Mouse (Mus musculus) intestine, embryonic 16.5 days (tissue): ENCODE data around the gene Grid2ip. TPM values are rescaled to one million over a fixed set of nuclear protein-coding genes. Genes with fewer than 3 reads are reported as not detected.

Source experiments
- ATAC-seq: fragments of 200-750 bp; cut with Nextera tagmentation; 2 replicates; pipeline ENCODE4 v1.8.0; 2017; ENCODE audit warnings: moderate TSS enrichment, moderate library complexity
- H3K27ac ChIP-seq: fragments of 300-500 bp; sonication (generic); 2 replicates; pipeline ENCODE4 v1.5.1; 2014; ENCODE audit warnings: mild to moderate bottlenecking, low read length
- H3K27me3 ChIP-seq: fragments of 300-500 bp; sonication (generic); replicated peaks from 2 replicates; pipeline ENCODE4 v1.6.1; 2014; ENCODE audit warnings: low read length, control low read depth, mixed read lengths; ENCODE audit not compliant: control insufficient read depth, insufficient read depth
- H3K36me3 ChIP-seq: fragments of 300-500 bp; sonication (generic); 2 replicates; pipeline ENCODE4 v1.6.1; 2014; ENCODE audit warnings: low read length, control low read depth; ENCODE audit not compliant: control insufficient read depth, insufficient read depth
- H3K4me1 ChIP-seq: fragments of 300-500 bp; sonication (generic); 2 replicates; pipeline ENCODE4 v1.6.1; 2014; ENCODE audit warnings: low read length, control low read depth, mixed read lengths; ENCODE audit not compliant: control insufficient read depth, insufficient read depth
- H3K4me2 ChIP-seq: fragments of 300-500 bp; sonication (generic); 2 replicates; pipeline ENCODE4 v1.6.1; 2014; ENCODE audit warnings: low read depth, low read length, control low read depth
- H3K4me3 ChIP-seq: fragments of 300-500 bp; sonication (generic); 2 replicates; pipeline ENCODE4 v1.5.1; 2014; ENCODE audit warnings: mild to moderate bottlenecking, low read length
- H3K9ac ChIP-seq: fragments of 300-500 bp; sonication (generic); 2 replicates; pipeline ENCODE4 v1.6.1; 2014; ENCODE audit warnings: low read depth, low read length
- H3K9me3 ChIP-seq: fragments of 300-500 bp; sonication (generic); 2 replicates; pipeline ENCODE4 v1.6.1; 2016; ENCODE audit warnings: low read length, control low read depth; ENCODE audit not compliant: control insufficient read depth
- WGBS: fragments of 180-500 bp; shearing (Covaris S2); extraction: QIAGEN DNeasy Blood & Tissue Kit; methylation state at CpG from one replicate; pipeline ENCODE4 v1.1.7; 2014; 5-methylcytosine and 5-hydroxymethylcytosine counted together
- polyA plus RNA-seq: library from polyadenylated mRNA; unstranded; fragments of >200 nt; fragmentation: Nextera tagmentation; extraction: Ambion mirVana; gene quantifications from 2 replicates; pipeline ENCODE4 v1.2.1, GENCODE M21; 2015

Gene Grid2ip
- 0.09 and 0.28 TPM in 2 replicates for polyA plus RNA-seq

GRCm38 (mm10) chr5:143356686-143357388 lies at the start of gene Grid2ip:
TSS of gene Grid2ip (plus strand) at chr5:143357338.
- no peaks in the 10 kb centered on the region for H3K4me1 ChIP-seq
- H3K27ac ChIP-seq = no peak within 1 kb of the TSS
- no peaks in the 10 kb centered on the region for H3K36me3 ChIP-seq
- H3K4me3 ChIP-seq = no peak within 1 kb of the TSS
- no peaks in the 10 kb centered on the region for H3K9me3 ChIP-seq
- WGBS = 19% methylated on average over 17 of the region's 17 CpGs
- H3K27me3 ChIP-seq = peaks cover 13% of the 10 kb centered on the region; the same call in 1 of the 2 replicates
- H3K9ac ChIP-seq = no peak within 1 kb of the TSS
- peak within 1 kb of the TSS; percentile 4; the same call in 1 of the 2 replicates for H3K4me2 ChIP-seq
- ATAC-seq = no peak

- WGBS = 92% methylated on average over 5 of the region's 5 CpGs
- ATAC-seq = no peak
- H3K4me2 ChIP-seq = no peak overlapping the region
- no peak overlapping the region for H3K27ac ChIP-seq
- H3K4me1 ChIP-seq = peaks cover 7% of the 10 kb centered on the region
- H3K9ac ChIP-seq = no peak overlapping the region
- no peak overlapping the region for H3K4me3 ChIP-seq
- H3K27me3 ChIP-seq = no peaks in the 10 kb centered on the region
- peaks cover 38% of the 10 kb centered on the region; the same call in 1 of the 2 replicates for H3K36me3 ChIP-seq
- H3K9me3 ChIP-seq = no peaks in the 10 kb centered on the region
Observed at GRCm38 (mm10) chr5:143308825-143309224, 48.3 kb upstream of the Grid2ip start.

DNA sequence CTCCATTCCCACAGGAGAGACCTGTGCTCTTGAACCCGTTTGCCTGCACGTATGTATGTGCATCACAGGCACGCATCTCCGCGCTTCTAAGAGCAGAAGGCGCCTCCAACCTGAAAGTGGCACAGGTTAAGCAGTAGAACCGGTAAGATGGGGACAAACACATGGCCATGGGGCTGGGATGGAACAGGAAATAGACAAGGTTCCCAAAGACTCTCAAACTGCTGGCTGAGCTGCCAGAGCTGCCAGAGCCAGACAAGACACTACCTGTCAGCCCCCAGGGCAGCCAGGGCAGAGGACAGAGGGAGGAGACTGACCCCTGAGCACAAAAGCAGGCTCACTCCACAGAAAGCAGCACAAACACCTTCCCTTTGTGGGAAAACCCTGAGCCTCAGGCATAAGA lies 47.2 kb upstream of the Grid2ip start:
- no peaks in the 10 kb centered on the region for H3K27me3 ChIP-seq
- 93% methylated on average over 7 of the region's 7 CpGs for WGBS
- H3K4me1 ChIP-seq = peaks cover 12% of the 10 kb centered on the region
- H3K27ac ChIP-seq = no peak overlapping the region
- no peak overlapping the region for H3K9ac ChIP-seq
- H3K9me3 ChIP-seq = no peaks in the 10 kb centered on the region
- no peak overlapping the region for H3K4me3 ChIP-seq
- peaks cover 37% of the 10 kb centered on the region; the same call in 1 of the 2 replicates for H3K36me3 ChIP-seq
- no peak overlapping the region for H3K4me2 ChIP-seq
- no peak for ATAC-seq

- Histone ChIP-seq H3K4me3 (no peak overlapping the region), H3K4me2 (no peak overlapping the region), H3K4me1 (peaks cover 15% of the 10 kb centered on the region), H3K27ac (no peak overlapping the region), H3K36me3 (peaks cover 33% of the 10 kb centered on the region; the same call in 1 of the 2 replicates), H3K9me3 (no peaks in the 10 kb centered on the region), H3K27me3 (no peaks in the 10 kb centered on the region), H3K9ac (no peak overlapping the region)
- no peak for ATAC-seq
- WGBS = 66% methylated on average over 8 of the region's 8 CpGs
Observed at GRCm38 (mm10) chr5:143311886-143312285, 45.3 kb upstream of the Grid2ip start.

DNA sequence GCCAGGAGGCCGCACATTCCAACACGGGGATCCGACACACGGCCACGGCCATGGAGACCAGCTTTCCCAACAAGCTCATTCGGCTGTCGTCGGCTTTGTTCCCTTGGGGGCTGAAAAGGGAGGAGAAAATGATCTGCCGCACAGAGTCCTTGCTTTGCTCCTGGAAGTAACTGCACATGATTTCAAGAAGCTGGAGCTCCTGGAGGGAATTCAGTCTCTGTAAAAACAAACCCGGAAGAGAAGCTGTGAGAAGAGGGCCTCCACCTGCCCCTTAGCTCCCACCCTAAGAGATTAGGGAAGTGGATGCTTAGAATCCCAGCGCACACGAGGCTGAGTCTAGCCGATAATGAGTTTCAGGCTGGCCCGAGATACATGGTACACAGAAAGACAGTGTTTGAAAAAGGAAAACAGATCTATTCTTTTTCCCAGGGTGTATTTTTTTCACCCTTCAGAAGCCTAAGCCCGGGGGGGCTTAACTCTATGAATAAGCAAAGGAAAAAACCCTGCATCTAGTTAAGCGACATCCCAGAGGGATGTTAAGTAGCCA lies 42.9 kb upstream of the Grid2ip start:
- Histone ChIP-seq H3K27me3 (no peaks in the 10 kb centered on the region), H3K4me3 (peak overlapping the region; percentile 90), H3K27ac (no peak overlapping the region), H3K9ac (peak overlapping the region; percentile 92), H3K4me2 (peak overlapping the region; percentile 90), H3K9me3 (no peaks in the 10 kb centered on the region), H3K36me3 (peaks cover 23% of the 10 kb centered on the region; the same call in 1 of the 2 replicates), H3K4me1 (peaks cover 15% of the 10 kb centered on the region)
- ATAC-seq = no peak
- 3% methylated on average over 16 of the region's 16 CpGs for WGBS

DNA sequence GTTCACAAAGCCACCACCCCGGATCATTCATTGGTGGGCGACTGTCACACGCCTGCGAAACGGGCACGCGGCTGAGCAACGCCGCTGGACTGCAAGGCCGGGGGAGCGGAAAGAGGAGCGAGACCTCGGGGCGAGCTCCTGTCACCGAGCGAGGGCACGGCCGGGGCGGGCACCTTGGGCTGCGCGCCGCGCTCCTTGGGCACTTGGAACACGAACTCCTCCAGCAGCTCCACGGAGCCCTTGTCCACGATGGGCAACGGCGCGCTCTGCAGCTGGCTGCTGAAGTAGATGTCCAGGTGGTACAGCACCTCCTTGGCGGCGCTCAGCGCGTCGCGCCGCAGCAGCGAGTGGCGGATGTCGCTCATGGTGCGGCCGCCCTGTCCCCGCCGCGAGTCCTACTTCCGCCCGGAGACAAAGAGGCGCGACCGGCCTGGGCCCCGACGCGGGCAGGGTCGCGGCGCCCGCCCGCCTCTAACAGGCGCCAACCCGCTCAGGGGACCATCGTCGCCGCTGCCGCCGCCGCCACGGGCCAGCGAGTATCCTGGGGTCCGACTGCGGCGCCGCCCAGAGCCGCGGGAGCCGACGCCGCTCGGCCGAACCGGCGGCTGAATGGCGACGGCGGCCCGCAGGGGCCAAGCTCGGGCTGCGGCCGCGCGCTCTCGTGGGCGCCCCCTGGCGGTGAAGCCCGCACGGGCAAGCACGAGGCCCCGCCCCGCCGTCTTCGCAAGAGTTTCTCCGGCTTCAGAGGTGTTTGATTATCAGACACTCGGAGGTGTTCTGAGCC lies 42.2 kb upstream of the Grid2ip start, which contains the start of gene E130309D02Rik:
Gene E130309D02Rik, minus strand, starts transcription at position 631 of the 784 bp plus-strand sequence.
- Histone ChIP-seq H3K4me3 (peak within 1 kb of the TSS; percentile 90), H3K27me3 (no peaks in the 10 kb centered on the region), H3K9me3 (no peaks in the 10 kb centered on the region), H3K27ac (peak within 1 kb of the TSS; percentile 87), H3K4me2 (peak within 1 kb of the TSS; percentile 90), H3K4me1 (peaks cover 15% of the 10 kb centered on the region), H3K36me3 (peaks cover 18% of the 10 kb centered on the region; the same call in 1 of the 2 replicates), H3K9ac (peak within 1 kb of the TSS; percentile 92)
- under 1% methylated on average over 91 of the region's 101 CpGs for WGBS
- ATAC-seq = peak; percentile 87

DNA sequence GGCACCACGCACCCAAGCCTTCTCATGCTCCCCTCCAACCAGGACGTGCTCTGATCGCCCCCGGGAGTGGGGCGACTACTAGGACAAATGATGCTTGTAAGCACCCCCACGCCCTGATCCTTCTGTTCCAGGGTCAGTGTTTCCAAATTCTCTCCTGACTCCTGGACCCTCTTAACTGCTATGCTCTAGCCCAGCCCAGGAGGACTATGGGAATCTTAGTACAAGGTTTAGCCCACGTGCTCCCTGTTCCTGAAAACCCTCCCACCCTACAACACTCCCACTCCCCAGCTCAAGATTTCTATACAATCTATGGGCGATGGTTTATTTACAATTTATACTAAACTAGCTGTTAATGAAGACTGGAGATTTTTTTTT lies 41.6 kb upstream of the Grid2ip start:
- Histone ChIP-seq H3K4me3 (peak overlapping the region; percentile 90), H3K9ac (peak overlapping the region; percentile 92), H3K4me2 (peak overlapping the region; percentile 59), H3K4me1 (peaks cover 15% of the 10 kb centered on the region), H3K27ac (no peak overlapping the region), H3K9me3 (no peaks in the 10 kb centered on the region), H3K36me3 (peaks cover 17% of the 10 kb centered on the region), H3K27me3 (no peaks in the 10 kb centered on the region)
- 15% methylated on average over 8 of the region's 8 CpGs for WGBS
- no peak for ATAC-seq

DNA sequence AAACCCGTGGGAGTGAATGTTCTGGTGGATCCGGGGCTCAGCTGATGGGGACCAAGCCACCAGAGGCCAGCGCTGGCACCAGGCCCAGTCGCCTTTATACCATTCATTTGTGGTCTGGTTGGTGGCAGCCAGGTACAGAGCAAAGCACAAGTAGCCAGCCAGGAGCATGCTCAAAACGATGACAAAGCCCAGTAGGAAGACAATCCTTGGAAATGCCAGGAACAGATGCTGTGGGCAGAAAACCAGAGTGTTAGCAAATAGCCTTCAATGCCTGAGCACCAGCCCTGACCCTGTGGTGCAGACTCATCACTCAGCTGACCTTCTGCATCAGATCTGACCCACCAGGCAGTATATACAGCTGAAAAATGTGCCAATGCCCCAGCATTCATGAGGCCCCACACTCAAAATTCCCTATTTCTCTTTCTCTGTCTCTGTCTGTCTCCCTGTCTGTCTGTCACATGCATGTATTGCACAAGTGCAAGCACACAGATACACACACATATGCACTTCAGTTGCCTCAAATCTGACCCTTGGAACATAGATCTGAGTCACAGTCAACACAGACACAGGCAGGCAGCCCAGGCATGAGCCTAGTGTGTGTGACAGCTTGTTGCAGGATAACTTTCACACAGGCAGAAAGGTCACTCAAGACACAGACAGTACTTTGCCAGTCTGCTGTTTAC lies 40.4 kb upstream of the Grid2ip start:
- no peak overlapping the region for H3K27ac ChIP-seq
- ATAC-seq = no peak
- WGBS = 94% methylated on average over 5 of the region's 5 CpGs
- peaks cover 15% of the 10 kb centered on the region for H3K4me1 ChIP-seq
- H3K36me3 ChIP-seq = peaks cover 15% of the 10 kb centered on the region
- no peaks in the 10 kb centered on the region for H3K27me3 ChIP-seq
- H3K4me3 ChIP-seq = no peak overlapping the region
- H3K4me2 ChIP-seq = no peak overlapping the region
- no peaks in the 10 kb centered on the region for H3K9me3 ChIP-seq
- no peak overlapping the region for H3K9ac ChIP-seq

DNA sequence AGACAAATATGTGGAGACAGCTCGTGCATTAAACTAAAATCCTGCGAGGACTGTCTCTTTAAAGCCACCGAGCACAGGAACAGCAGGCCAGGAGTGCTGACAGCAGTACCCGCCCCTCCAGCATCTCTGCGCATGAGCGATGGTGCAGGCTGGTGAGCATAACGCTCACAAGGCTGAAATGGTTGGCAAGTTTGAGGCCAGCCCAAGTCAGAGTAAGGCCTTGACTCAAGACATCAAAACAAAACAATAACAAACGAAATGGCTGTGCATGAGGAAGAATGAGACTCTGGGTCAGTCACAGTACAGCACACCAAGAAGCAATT lies 39.9 kb upstream of the Grid2ip start:
- no peak for ATAC-seq
- no peak overlapping the region for H3K9ac ChIP-seq
- no peak overlapping the region for H3K4me2 ChIP-seq
- peaks cover 20% of the 10 kb centered on the region for H3K36me3 ChIP-seq
- H3K4me1 ChIP-seq = peaks cover 15% of the 10 kb centered on the region
- H3K27ac ChIP-seq = no peak overlapping the region
- H3K27me3 ChIP-seq = no peaks in the 10 kb centered on the region
- 88% methylated on average over 8 of the region's 8 CpGs for WGBS
- H3K4me3 ChIP-seq = no peak overlapping the region
- no peaks in the 10 kb centered on the region for H3K9me3 ChIP-seq
